Mouse (Mus musculus) CD4-positive naive resting alpha-beta T cell, adult 76 days (primary cell): ENCODE measurements around the gene Mpv17l. TPM values are rescaled to one million over a fixed set of nuclear protein-coding genes. Genes with fewer than 3 reads are reported as not detected.

Experiments
- total RNA-seq: library from RNA; stranded (reverse); gene quantifications from one replicate; pipeline ENCODE4 v1.2.4, GENCODE M21; 2023

Mpv17l gene
- total RNA-seq, result 1.8 TPM

DNA sequence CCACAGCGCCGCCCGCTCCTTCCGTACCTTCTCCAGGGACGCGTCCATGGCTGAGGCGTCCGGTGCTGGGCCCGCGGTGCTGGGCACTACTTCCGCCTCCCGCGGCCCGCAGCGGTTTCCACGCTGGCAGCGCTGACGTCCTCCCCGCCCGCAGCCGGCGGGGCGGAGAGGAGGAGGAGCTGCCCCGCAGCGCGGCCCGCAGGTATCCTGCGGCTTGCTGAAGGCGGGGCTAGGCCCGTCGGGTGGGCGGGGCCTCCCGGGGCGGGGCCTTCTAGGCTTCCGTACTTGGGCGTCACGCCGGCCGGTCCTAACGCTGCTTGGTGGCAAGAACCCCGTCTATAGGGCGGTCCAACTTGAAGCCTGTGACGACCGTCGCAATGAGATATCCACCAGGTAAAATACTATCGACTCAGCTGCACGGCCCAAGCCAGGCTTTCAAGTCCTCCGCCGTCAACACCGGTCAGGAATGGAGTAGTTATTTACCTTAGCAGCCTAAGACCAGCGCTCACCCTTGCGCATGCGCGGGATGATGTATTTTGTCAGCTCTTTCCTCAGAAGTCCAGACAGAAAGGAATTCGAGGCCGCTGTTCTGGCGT is at the start of gene Mpv17l, which contains the start of gene Pdxdc1:
TSS of gene Mpv17l (plus strand) at position 274 of the 596 bp plus-strand sequence.
TSS of gene Pdxdc1 (minus strand) at position 244 of the 596 bp plus-strand sequence.

DNA sequence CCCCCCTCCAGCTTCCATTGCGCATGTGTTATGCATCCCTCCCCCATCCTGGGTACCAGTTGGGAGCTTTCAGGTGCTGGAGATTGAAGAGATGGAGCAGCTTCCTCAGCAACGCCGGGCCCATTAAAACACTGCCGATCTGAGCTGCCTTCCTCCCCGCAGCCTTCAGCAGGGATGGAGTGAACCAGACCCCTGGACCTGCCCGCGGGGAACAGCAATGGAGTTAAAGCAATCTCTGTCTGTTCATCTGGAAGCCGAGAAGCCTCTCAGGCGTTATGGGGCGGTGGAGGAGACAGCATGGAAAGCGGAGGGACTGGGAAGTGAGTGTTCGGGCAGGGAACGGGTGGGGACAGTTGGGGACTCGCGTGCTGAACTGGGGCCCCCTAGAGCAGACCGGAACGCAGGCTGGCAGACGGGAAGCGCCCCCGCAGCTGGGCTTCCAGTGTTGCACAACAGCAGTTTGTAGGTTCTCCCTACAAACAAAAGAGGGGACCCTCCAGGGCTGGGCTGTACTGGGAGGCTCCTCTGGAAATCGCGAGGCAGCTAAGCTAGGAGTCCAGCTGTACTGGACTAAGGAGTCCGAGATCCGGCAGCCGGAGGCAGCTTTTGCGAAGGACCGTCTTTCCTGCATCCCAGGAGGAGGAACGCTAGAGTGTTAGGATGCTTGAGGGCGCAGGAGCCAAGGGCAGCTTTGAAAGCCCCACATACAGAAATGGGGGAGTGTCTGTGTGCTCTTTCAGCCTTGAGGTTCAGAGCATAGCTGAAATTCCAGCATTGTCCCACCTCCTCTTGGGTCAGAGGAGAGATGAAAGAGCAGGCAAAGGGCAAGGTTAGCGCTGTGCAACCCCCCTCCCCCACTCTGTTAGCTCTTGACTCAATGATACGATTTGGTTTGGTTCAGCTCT is 83.9 kb downstream of the Mpv17l start, which contains the start of the genes 2900011O08Rik and Ifitm7:
TSS of gene 2900011O08Rik (plus strand) at position 31 of the 905 bp plus-strand sequence.
TSS of gene Ifitm7 (minus strand) at position 315 of the 905 bp plus-strand sequence.

Other genes starting within 250 kb of the Mpv17l start
- 39.3 TPM for gene Parn, start 235.0 kb upstream of the Mpv17l start, total RNA-seq
- gene Bfar, start 231.3 kb upstream of the Mpv17l start, total RNA-seq, result 58.3 TPM
- 32.8 TPM for gene 3110001I22Rik, start 231.2 kb upstream of the Mpv17l start, total RNA-seq
- gene Pla2g10, start 172.2 kb upstream of the Mpv17l start, total RNA-seq, result not detected
- 34.9 TPM for gene Rrn3, start 122.5 kb upstream of the Mpv17l start, total RNA-seq
- gene Ntan1, start 84.3 kb upstream of the Mpv17l start, total RNA-seq, result 63.0 TPM
- 76.5 TPM for gene Pdxdc1, start within 50 bp of the Mpv17l start, total RNA-seq
- gene 2900011O08Rik, start 83.4 kb downstream of the Mpv17l start, total RNA-seq, result not detected
- not detected for gene Ifitm7, start 83.7 kb downstream of the Mpv17l start, total RNA-seq